Mouse (Mus musculus): Measurements from ENCODE around the gene Lrrc45. TPM values are rescaled to one million over a fixed set of nuclear protein-coding genes. Genes with fewer than 3 reads are reported as not detected.
"Not testable (repeated sequence)": the region's sequence is repeated elsewhere in the genome, so short reads cannot be mapped to it uniquely, and the experiment has no call there.

Gene Lrrc45
- polyA plus RNA-seq, 1 experiment from 2014 or later, result 89.9 TPM

- under 1% methylated on average over 81 of the region's 90 CpGs for WGBS
These were observed 7.7 kb downstream of the Lrrc45 start, which contains the start of gene Rac3 for GRCm38 (mm10) chr11:120721124-120722066. Gene Rac3, plus strand, starts transcription at chr11:120721470.

GRCm38 (mm10) chr11:120722067-120722630 is 8.4 kb downstream of the Lrrc45 start:
- Histone ChIP-seq H3K9ac (peak overlapping the region; percentile 91), H3K4me2 (peak overlapping the region; percentile 91), H3K4me1 (peaks cover 40% of the 10 kb centered on the region), H3K27ac (peak overlapping the region; percentile 81), H3K27me3 (replicated peaks) (no peaks in the 10 kb centered on the region; the same call in 1 of the 2 replicates), H3K36me3 (replicated peaks) (peaks cover 5% of the 10 kb centered on the region; the same call in 1 of the 2 replicates), H3K9me3 (no peaks in the 10 kb centered on the region), H3K4me3 (peak overlapping the region; percentile 77)
- peak; percentile 12 for ATAC-seq (replicated peaks)
- WGBS, result 21% methylated on average over 21 of the region's 21 CpGs

More at GRCm38 (mm10) chr11:120721124-120722066, 7.7 kb downstream of the Lrrc45 start, which contains the start of gene Rac3:
- H3K4me3 ChIP-seq, result peak within 1 kb of the TSS; percentile 77
- peak within 1 kb of the TSS; percentile 91 for H3K4me2 ChIP-seq
- no peaks in the 10 kb centered on the region for H3K9me3 ChIP-seq
- peaks cover 5% of the 10 kb centered on the region; the same call in 1 of the 2 replicates for H3K36me3 ChIP-seq (replicated peaks)
- peak within 1 kb of the TSS; percentile 91 for H3K9ac ChIP-seq
- H3K4me1 ChIP-seq, result peaks cover 32% of the 10 kb centered on the region
- peak; percentile 89 for ATAC-seq (replicated peaks)
- H3K27me3 ChIP-seq (replicated peaks), result no peaks in the 10 kb centered on the region; the same call in 1 of the 2 replicates
- peak within 1 kb of the TSS; percentile 81 for H3K27ac ChIP-seq

GRCm38 (mm10) chr11:120722761-120723382 is 9.1 kb downstream of the Lrrc45 start:
- Histone ChIP-seq H3K4me2 (peak overlapping the region; percentile 91), H3K27me3 (replicated peaks) (no peaks in the 10 kb centered on the region; the same call in 1 of the 2 replicates), H3K4me3 (peak overlapping the region; percentile 77), H3K27ac (no peak overlapping the region), H3K9me3 (no peaks in the 10 kb centered on the region), H3K9ac (peak overlapping the region; percentile 91; the same call in 1 of the 2 replicates), H3K36me3 (replicated peaks) (no peaks in the 10 kb centered on the region; the same call in 1 of the 2 replicates), H3K4me1 (peaks cover 42% of the 10 kb centered on the region)
- 90% methylated on average over 11 of the region's 11 CpGs for WGBS
- ATAC-seq (replicated peaks), result no peak

GRCm38 (mm10) chr11:120723509-120723908 is 9.8 kb downstream of the Lrrc45 start:
- Histone ChIP-seq H3K4me2 (no peak overlapping the region), H3K9me3 (no peaks in the 10 kb centered on the region), H3K27me3 (replicated peaks) (peaks cover 2% of the 10 kb centered on the region; the same call in 1 of the 2 replicates), H3K36me3 (replicated peaks) (no peaks in the 10 kb centered on the region; the same call in 1 of the 2 replicates), H3K4me1 (peaks cover 42% of the 10 kb centered on the region), H3K27ac (no peak overlapping the region), H3K4me3 (no peak overlapping the region), H3K9ac (no peak overlapping the region)
- no peak for ATAC-seq (replicated peaks)
- 79% methylated on average over 7 of the region's 7 CpGs for WGBS

- H3K9ac ChIP-seq, result peak overlapping the region; percentile 58
- H3K36me3 ChIP-seq (replicated peaks), result no peaks in the 10 kb centered on the region
- H3K4me3 ChIP-seq, result peak overlapping the region; percentile 48
- peaks cover 5% of the 10 kb centered on the region for H3K27me3 ChIP-seq (replicated peaks)
- 19% methylated on average over 33 of the region's 36 CpGs for WGBS
- H3K9me3 ChIP-seq, result no peaks in the 10 kb centered on the region
- peak overlapping the region; percentile 90 for H3K4me2 ChIP-seq
- H3K4me1 ChIP-seq, result peaks cover 27% of the 10 kb centered on the region
- 0 out of 2 replicates have a peak, but pooled peaks have one; percentile 3 for ATAC-seq (replicated peaks)
- no peak overlapping the region for H3K27ac ChIP-seq
These were observed 12.8 kb downstream of the Lrrc45 start for GRCm38 (mm10) chr11:120726243-120727168.

- Histone ChIP-seq H3K36me3 (replicated peaks) (no peaks in the 10 kb centered on the region), H3K4me1 (peaks cover 25% of the 10 kb centered on the region), H3K27me3 (replicated peaks) (peaks cover 5% of the 10 kb centered on the region), H3K27ac (no peak within 1 kb of the TSS), H3K9me3 (no peaks in the 10 kb centered on the region), H3K4me3 (peak within 1 kb of the TSS; percentile 48), H3K4me2 (peak within 1 kb of the TSS; percentile 90), H3K9ac (peak within 1 kb of the TSS; percentile 58)
- ATAC-seq (replicated peaks), result peak; percentile 69
- WGBS, result under 1% methylated on average over 14 of the region's 14 CpGs
These were observed 13.4 kb downstream of the Lrrc45 start, which contains the start of gene Dcxr for GRCm38 (mm10) chr11:120727169-120727527. Gene Dcxr, minus strand, starts transcription at chr11:120727281.

- H3K9ac ChIP-seq, result no peak overlapping the region
- H3K27ac ChIP-seq, result no peak overlapping the region
- H3K4me3 ChIP-seq, result no peak overlapping the region
- H3K4me2 ChIP-seq, result no peak overlapping the region
- peaks cover 5% of the 10 kb centered on the region for H3K27me3 ChIP-seq (replicated peaks)
- WGBS, result 59% methylated on average over 12 of the region's 12 CpGs
- no peak for ATAC-seq (replicated peaks)
- H3K36me3 ChIP-seq (replicated peaks), result no peaks in the 10 kb centered on the region
- no peaks in the 10 kb centered on the region for H3K9me3 ChIP-seq
- H3K4me1 ChIP-seq, result peaks cover 21% of the 10 kb centered on the region
These were observed 13.8 kb downstream of the Lrrc45 start for GRCm38 (mm10) chr11:120727564-120727963.

GRCm38 (mm10) chr11:120728530-120729240 is 15.0 kb downstream of the Lrrc45 start:
- Histone ChIP-seq H3K9ac (no peak overlapping the region), H3K27me3 (replicated peaks) (peaks cover 5% of the 10 kb centered on the region; the same call in 1 of the 2 replicates), H3K4me1 (peaks cover 11% of the 10 kb centered on the region), H3K27ac (no peak overlapping the region), H3K4me2 (no peak overlapping the region), H3K36me3 (replicated peaks) (no peaks in the 10 kb centered on the region), H3K4me3 (no peak overlapping the region), H3K9me3 (no peaks in the 10 kb centered on the region)
- WGBS, result 66% methylated on average over 11 of the region's 11 CpGs
- ATAC-seq (replicated peaks), result no peak

GRCm38 (mm10) chr11:120729432-120730050 is 15.8 kb downstream of the Lrrc45 start:
- under 1% methylated on average over 17 of the region's 21 CpGs for WGBS
- not testable (repeated sequence) for H3K4me3 ChIP-seq; H3K9me3 ChIP-seq; H3K27me3 ChIP-seq (replicated peaks); ATAC-seq (replicated peaks); H3K27ac ChIP-seq; H3K9ac ChIP-seq; H3K36me3 ChIP-seq (replicated peaks)
- Histone ChIP-seq H3K4me2 (peak overlapping the region; percentile 24), H3K4me1 (peaks cover 11% of the 10 kb centered on the region)

- H3K4me3 ChIP-seq, result no peak overlapping the region
- no peak overlapping the region for H3K4me2 ChIP-seq
- H3K27me3 ChIP-seq (replicated peaks), result peaks cover 5% of the 10 kb centered on the region; the same call in 1 of the 2 replicates
- peaks cover 11% of the 10 kb centered on the region for H3K4me1 ChIP-seq
- no peaks in the 10 kb centered on the region for H3K9me3 ChIP-seq
- 84% methylated on average over 10 of the region's 10 CpGs for WGBS
- H3K9ac ChIP-seq, result no peak overlapping the region
- H3K36me3 ChIP-seq (replicated peaks), result no peaks in the 10 kb centered on the region
- no peak overlapping the region for H3K27ac ChIP-seq
- ATAC-seq (replicated peaks), result no peak
These were observed 16.7 kb downstream of the Lrrc45 start for GRCm38 (mm10) chr11:120730331-120730870.

Measured in midbrain, embryonic 15.5 days (tissue).